Mouse (Mus musculus) midbrain, embryonic 10.5 days (tissue): ENCODE measurements around the gene Scd2. TPM values are rescaled to one million over a fixed set of nuclear protein-coding genes. Genes with fewer than 3 reads are reported as not detected.
A peak's percentile ranks its signal among the peaks of the same experiment; 100 is the strongest.
"Not testable (repeated sequence)": the region's sequence is repeated elsewhere in the genome, so short reads cannot be mapped to it uniquely, and the experiment has no call there.

ENCODE experiments used
- DNase-seq: peaks from one replicate; pipeline ENCODE4 v3.0.0-alpha.2; 2017; ENCODE audit warnings: low spot score
- H3K27ac ChIP-seq: fragments of 300-500 bp; sonication (generic); replicated peaks from 2 replicates; pipeline ENCODE4 v1.5.1; 2016; ENCODE audit warnings: mild to moderate bottlenecking
- H3K27me3 ChIP-seq: fragments of 300-500 bp; sonication (generic); 2 replicates; pipeline ENCODE4 v1.6.1; 2016; ENCODE audit warnings: low read depth, mild to moderate bottlenecking; ENCODE audit not compliant: poor library complexity, severe bottlenecking
- H3K36me3 ChIP-seq: fragments of 300-500 bp; sonication (generic); 2 replicates; pipeline ENCODE4 v1.6.1; 2016; ENCODE audit warnings: mild to moderate bottlenecking, moderate library complexity
- H3K4me1 ChIP-seq: fragments of 300-500 bp; sonication (generic); 2 replicates; pipeline ENCODE4 v1.6.1; 2016
- H3K4me3 ChIP-seq: fragments of 300-500 bp; sonication (generic); 2 replicates; pipeline ENCODE4 v1.5.1; 2016; ENCODE audit warnings: mild to moderate bottlenecking, moderate library complexity
- H3K9me3 ChIP-seq: fragments of 300-500 bp; sonication (generic); replicated peaks from 2 replicates; pipeline ENCODE4 v1.6.1; 2016; ENCODE audit warnings: mild to moderate bottlenecking
- WGBS: fragments of 180-500 bp; shearing (Covaris S2); methylation state at CpG from one replicate; pipeline ENCODE4 v1.1.7; 2016; 5-methylcytosine and 5-hydroxymethylcytosine counted together
- polyA plus RNA-seq: library from polyadenylated mRNA; unstranded; fragments of >200 nt; fragmentation: Nextera tagmentation; extraction: Ambion mirVana; gene quantifications from 2 replicates; pipeline ENCODE4 v1.2.1, GENCODE M21; 2016

The Scd2 gene
- polyA plus RNA-seq, 1 experiment from 2014 or later = 326 TPM

DNA sequence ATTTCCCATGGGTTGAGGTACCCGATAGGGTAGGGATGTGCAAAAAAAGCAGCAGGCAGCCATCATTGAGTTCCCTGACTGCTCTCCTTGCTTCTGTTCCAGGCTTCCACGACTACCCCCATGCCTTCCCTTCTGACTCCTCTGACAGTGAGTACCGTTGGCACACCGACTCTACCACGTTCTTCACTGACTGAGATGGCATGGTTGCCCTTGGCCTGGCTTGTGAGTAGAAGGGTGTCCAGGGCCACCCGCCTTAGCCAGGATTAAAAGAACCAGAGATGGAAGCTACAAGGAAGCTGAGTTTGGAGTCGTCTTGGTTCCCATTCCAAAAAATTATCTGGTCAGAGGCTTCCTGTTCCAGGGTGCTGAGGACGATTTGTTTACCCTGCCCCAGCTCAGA, 15.5 kb upstream of the Scd2 start:
- no peak for DNase-seq
- 91% methylated on average over 8 of the region's 8 CpGs for WGBS
- Histone ChIP-seq H3K9me3 (no peaks in the 10 kb centered on the region), H3K36me3 (no peaks in the 10 kb centered on the region), H3K27me3 (no peaks in the 10 kb centered on the region), H3K4me3 (no peak overlapping the region), H3K4me1 (peaks cover 51% of the 10 kb centered on the region), H3K27ac (no peak overlapping the region)

DNA sequence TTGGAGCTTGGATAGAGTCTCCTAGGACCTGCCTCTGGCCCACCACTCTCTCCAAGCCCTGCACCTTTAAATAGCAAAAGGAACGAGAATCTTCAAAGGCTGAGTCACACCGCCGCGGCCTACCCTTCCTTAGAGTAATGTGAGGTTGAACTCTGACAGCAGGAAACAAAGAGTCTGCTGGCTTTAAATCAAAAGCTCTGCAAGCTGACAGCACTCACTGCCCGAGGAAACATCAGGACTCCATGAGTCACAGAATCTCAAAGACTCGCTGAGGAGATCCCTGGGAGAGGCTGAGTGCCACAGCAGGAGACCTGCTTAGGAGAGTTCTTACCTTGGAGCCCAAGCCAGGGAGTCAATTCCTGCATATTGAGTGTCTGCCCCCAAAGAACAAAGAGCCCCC, 12.7 kb upstream of the Scd2 start:
- Histone ChIP-seq H3K4me3 (no peak overlapping the region), H3K9me3 (no peaks in the 10 kb centered on the region), H3K27ac (peak overlapping the region; percentile 76), H3K36me3 (no peaks in the 10 kb centered on the region), H3K4me1 (peaks cover 77% of the 10 kb centered on the region), H3K27me3 (no peaks in the 10 kb centered on the region)
- DNase-seq = peak; percentile 39
- WGBS = 6% methylated on average over 6 of the region's 6 CpGs

DNA sequence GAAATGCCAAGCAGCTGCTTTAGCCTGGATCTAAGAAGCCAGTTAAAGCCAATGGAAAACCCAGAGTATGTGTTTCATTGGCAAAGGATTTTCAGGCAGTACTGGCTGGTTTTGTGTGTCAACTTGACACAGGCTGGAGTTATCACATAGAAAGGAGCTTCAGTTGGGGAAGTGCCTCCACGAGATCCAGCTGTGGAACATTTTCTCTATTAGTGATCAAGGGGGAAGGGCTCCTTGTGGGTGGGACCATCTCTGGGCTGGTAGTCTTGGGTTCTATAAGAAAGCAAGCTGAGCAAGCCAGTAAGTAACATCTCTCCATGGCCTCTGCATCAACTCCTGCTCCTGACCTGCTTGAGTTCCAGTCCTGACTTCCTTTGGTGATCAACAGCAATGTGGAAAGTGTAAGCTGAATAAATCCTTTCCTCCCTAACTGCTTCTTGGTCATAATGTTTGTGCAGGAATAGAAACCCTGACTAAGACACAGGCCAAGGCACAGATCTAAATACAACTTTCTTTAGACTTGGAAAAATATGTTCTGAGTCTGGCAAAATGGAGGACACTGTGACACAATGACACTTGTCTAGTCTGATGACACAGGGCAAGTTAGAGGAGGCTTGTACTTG, 11.5 kb upstream of the Scd2 start:
- not testable (repeated sequence) for H3K4me3 ChIP-seq, H3K36me3 ChIP-seq, H3K9me3 ChIP-seq, DNase-seq, H3K27me3 ChIP-seq
- WGBS = 67% methylated on average over 1 of the region's 1 CpGs
- peak overlapping the region; percentile 95 for H3K27ac ChIP-seq
- peaks cover 76% of the 10 kb centered on the region for H3K4me1 ChIP-seq

DNA sequence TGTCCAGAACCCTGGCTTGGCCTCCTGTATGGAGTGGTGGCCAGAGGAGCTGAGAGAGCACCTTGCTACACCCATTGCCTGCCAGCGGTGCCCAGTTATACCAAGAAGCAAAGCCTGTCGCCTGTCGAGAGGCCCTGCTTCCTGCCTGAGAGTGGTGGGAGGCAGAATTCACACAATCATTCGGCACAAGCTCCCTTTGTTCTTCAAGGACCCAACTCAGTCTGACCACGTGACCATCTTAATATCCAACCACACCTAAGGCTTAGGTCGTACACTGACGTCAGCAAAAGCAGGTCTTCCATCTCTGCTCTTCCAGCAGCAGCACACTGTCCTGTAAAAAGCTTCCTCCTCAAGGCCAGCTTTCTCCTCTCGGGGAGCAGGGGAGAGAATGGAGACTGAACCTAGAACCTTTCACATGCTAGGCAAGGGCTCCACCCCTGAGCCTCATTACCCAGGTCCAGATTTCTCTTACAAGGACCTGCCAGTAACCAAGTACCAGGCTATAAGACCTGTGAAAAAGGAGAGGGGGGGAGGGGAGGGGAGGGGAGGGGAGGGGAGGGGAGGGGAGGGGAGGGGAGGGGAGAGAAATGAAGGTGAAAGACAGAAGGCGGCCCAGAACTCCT, 10.8 kb upstream of the Scd2 start:
- 50% methylated on average over 9 of the region's 9 CpGs for WGBS
- peaks cover 73% of the 10 kb centered on the region for H3K4me1 ChIP-seq

DNA sequence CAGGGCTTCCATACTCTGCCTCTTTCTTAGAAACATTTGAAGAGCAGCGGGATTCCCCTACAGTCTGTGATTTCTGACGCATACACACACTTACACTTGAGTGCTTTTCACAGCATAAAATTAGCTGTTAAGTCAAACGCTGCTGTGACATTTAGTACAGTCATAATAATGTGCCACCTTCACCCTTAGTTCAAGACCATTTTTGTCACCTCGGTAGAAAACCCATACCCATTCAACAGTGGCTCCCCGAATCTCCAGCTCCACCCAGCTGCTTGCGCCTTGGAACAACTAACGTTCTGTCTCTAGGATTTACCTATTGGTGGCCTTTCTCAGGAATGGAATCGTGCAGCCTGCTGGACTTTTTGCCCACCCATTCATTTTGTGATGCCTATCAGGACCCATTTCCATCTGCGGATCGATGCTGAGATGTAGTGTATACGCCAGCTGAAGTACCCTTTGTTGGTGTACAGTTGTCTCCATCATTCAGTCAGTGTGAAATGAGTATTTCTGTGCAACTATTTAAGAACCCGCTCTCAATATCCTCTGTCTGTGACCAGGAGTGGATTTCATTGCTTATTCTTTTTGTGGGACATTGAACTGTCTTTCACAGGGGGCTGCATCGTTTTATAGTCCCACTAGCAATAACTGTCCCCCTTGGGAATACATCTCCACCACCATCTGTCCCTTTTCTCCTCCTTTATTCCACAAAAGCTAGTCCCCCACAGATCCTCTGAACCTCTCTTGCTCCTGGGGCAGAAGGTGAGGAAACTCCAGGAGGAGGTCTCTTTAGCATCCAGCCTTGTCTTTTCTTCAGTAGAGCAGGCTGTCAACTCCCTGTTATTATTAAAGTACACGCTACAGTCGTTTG, 10.1 kb upstream of the Scd2 start:
- Histone ChIP-seq H3K4me1 (peaks cover 69% of the 10 kb centered on the region), H3K27me3 (no peaks in the 10 kb centered on the region), H3K27ac (peak overlapping the region; percentile 95), H3K9me3 (no peaks in the 10 kb centered on the region), H3K4me3 (peak overlapping the region; percentile 61), H3K36me3 (no peaks in the 10 kb centered on the region)
- DNase-seq = no peak
- 40% methylated on average over 15 of the region's 15 CpGs for WGBS

More for the DNA sequence above, 10.8 kb upstream of the Scd2 start:
- H3K36me3 ChIP-seq = no peaks in the 10 kb centered on the region
- DNase-seq = no peak
- peak overlapping the region; percentile 18; the same call in 1 of the 2 replicates for H3K4me3 ChIP-seq
- no peaks in the 10 kb centered on the region for H3K27me3 ChIP-seq
- H3K9me3 ChIP-seq = no peaks in the 10 kb centered on the region
- peak overlapping the region; percentile 95 for H3K27ac ChIP-seq

DNA sequence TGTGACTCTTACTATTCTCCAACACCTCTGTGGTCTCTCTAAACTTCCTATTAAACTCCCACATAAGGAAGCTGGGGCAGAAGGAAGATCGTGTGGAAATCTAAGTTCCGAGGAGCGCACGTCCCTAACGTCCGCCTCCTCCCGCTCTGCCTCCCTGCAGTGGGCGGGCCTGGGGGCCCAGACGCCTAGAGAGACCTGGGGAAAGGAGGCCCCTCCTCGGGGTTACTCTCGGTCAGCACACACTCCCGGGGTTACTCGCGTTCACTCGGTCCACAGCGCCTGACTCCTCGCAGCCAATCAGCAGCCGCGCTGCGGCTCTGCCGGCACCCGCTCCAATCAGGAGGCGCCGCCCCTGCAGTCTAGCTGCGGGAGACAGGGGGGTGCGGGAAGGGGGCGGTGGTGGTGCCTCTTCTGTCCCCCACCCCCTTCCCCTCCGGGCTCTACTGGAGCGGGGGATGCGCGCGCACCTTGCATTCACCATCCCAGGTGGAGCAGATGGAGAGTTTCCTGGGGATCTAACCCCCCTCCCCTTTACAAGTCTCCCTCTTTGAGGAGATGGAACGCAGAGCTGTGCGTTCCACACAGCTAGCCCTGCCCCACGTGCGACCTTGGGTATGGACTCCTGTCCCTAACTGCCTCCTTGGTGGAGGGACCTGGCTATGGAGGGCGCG, 9.3 kb upstream of the Scd2 start:
- under 1% methylated on average over 38 of the region's 38 CpGs for WGBS
- no peaks in the 10 kb centered on the region for H3K36me3 ChIP-seq
- peak overlapping the region; percentile 95 for H3K27ac ChIP-seq
- H3K4me3 ChIP-seq = peak overlapping the region; percentile 61
- no peaks in the 10 kb centered on the region for H3K9me3 ChIP-seq
- no peaks in the 10 kb centered on the region for H3K27me3 ChIP-seq
- DNase-seq = peak; percentile 98
- peaks cover 66% of the 10 kb centered on the region for H3K4me1 ChIP-seq

DNA sequence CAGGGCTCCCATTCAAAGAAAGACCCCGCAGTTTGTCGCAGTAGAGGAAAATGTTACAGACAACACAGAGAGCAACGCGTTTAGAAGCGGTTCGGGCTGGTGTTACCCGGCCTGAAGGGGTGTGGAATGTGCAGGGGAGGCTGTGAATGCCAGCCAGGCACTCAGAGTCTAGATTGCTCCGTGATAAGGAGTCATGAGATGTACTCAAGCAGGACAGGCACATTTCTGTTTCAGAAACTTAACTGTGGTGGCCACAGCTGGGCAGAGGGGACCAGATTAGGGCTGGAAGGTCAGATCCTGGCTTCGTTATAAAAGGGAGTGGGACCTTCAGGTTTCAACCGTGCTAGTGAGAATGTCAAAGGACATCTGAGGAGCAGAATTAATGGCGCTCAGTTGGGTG, 8.8 kb upstream of the Scd2 start:
- H3K4me1 ChIP-seq = peaks cover 62% of the 10 kb centered on the region
- WGBS = 2% methylated on average over 11 of the region's 11 CpGs
- DNase-seq = no peak
- peak overlapping the region; percentile 61 for H3K4me3 ChIP-seq
- no peaks in the 10 kb centered on the region for H3K36me3 ChIP-seq
- peak overlapping the region; percentile 95 for H3K27ac ChIP-seq
- no peaks in the 10 kb centered on the region for H3K9me3 ChIP-seq
- no peaks in the 10 kb centered on the region for H3K27me3 ChIP-seq

DNA sequence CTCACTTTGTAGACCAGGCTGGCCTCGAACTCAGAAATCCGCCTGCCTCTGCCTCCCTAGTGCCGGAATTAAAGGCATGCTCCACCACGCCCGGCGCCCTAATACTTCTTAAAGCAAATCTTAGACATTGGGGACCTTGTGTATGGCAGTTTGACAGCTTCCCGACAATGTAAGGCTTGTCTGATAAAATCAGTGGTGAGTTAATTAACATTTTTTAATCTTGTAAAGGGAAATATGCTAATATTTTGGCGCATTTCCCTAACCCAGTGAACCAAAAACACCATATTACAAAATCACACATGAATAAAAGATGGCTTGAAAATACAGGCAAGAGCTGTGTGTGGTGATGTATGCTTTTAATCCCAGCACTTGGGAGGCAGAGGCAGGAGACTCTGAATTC, 7.9 kb upstream of the Scd2 start:
- Histone ChIP-seq H3K36me3 (no peaks in the 10 kb centered on the region), H3K4me1 (peaks cover 58% of the 10 kb centered on the region), H3K9me3 (no peaks in the 10 kb centered on the region), H3K27ac (peak overlapping the region; percentile 55; the same call in 1 of the 2 replicates), H3K27me3 (no peaks in the 10 kb centered on the region), H3K4me3 (no peak overlapping the region)
- 93% methylated on average over 8 of the region's 8 CpGs for WGBS
- DNase-seq = no peak

DNA sequence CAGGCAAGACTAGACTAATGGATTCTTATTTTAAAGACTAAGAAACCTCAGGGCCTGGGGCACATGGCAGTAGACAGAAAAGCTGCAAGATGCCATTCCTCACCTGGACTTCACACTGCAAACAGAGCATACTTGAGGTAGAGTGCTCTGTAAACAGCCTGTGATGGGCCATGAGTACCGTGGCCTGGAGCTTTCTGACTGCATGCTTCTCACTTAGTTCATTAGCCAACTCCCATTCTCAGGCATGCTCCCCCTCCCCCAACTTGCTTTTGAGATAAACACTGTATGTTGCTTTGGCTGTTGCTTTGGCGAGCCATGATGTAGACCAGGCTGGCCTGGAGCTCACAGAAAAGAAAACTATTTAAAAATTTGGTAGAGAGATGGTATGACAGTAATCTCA, 7.4 kb upstream of the Scd2 start:
- H3K9me3 ChIP-seq = no peaks in the 10 kb centered on the region
- peak overlapping the region; percentile 55 for H3K27ac ChIP-seq
- 68% methylated on average over 2 of the region's 2 CpGs for WGBS
- no peaks in the 10 kb centered on the region for H3K27me3 ChIP-seq
- H3K4me3 ChIP-seq = no peak overlapping the region
- no peak for DNase-seq
- H3K36me3 ChIP-seq = no peaks in the 10 kb centered on the region
- H3K4me1 ChIP-seq = peaks cover 54% of the 10 kb centered on the region

DNA sequence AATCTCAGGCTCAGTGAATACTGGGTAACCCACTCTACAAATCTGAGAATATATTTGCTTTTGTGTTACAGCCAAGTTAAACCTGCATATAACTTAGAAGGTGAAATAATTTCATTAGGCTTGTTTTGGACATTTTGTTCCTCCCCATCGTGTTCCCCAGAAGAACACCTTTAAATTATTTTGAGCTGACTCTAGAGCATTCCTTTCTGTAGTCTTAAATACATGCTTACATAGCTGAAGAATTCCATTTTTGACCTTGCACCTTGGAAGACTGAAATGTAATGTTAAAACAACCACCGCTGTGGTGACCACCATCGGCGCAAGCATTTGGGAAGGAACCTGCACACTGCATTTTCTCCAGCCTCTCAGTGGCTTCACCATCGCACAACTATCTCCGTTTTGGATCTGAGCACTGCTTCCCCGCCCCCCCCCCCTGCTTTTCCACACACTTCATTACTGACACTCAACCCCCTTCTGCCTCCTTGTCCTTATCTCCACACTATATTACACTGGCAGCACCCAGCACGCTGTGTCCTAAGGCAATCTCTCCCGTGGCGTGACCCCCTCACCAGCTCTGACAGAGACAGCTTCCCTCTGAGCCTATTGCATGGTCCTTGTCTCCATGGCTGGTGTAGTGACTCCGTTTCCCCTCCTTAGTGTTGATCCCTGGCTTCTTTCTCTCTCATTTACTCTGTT, 5.9 kb upstream of the Scd2 start:
- DNase-seq = no peak
- Histone ChIP-seq H3K4me3 (no peak overlapping the region), H3K9me3 (no peaks in the 10 kb centered on the region), H3K27me3 (no peaks in the 10 kb centered on the region), H3K4me1 (peaks cover 54% of the 10 kb centered on the region), H3K27ac (no peak overlapping the region), H3K36me3 (no peaks in the 10 kb centered on the region)
- 82% methylated on average over 11 of the region's 11 CpGs for WGBS

DNA sequence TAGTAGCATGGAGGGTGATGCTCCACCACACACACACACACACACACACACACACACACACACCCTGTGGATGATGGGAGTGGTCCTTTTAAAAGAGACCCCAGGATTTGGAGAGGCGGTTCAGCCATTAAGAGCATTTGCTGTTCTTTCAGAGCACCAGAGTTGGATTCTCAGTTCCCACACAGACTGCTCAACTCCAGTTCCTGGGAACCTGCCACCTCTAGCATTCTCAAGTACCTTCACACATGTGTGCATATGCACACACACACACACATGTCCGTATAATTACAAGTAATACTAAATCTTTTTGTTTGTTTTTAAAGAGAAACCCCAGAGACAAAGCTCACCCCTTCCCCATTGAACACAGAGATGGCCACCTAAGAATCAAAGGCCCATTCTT, 1.4 kb upstream of the Scd2 start:
- no peaks in the 10 kb centered on the region for H3K27me3 ChIP-seq
- peak overlapping the region; percentile 98 for H3K27ac ChIP-seq
- H3K9me3 ChIP-seq = no peaks in the 10 kb centered on the region
- DNase-seq = no peak
- 89% methylated on average over 2 of the region's 2 CpGs for WGBS
- H3K4me3 ChIP-seq = peak overlapping the region; percentile 86; the same call in 1 of the 2 replicates
- peaks cover 24% of the 10 kb centered on the region for H3K36me3 ChIP-seq
- H3K4me1 ChIP-seq = peaks cover 52% of the 10 kb centered on the region

DNA sequence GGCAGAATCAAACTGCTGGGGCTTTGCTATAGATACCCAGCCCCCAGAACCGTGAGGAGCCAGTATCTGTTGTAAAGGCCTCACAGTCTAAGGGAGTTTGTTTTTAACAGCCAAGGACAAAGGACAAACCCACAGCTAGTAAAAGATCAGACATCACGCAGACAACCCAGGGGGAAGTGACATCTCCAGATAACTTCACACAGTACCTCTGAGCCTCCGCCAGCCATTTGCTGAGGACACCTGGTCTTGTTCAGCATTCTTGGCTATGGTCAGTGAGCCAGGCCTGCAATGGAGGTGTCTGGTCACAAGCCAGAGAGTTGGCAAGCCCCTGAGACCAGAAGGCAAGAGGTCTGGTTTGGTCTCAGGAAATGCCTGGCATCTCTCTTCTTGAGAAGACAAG, 991 bp upstream of the Scd2 start:
- Histone ChIP-seq H3K4me1 (peaks cover 56% of the 10 kb centered on the region), H3K27ac (peak overlapping the region; percentile 98), H3K4me3 (peak overlapping the region; percentile 86), H3K27me3 (no peaks in the 10 kb centered on the region), H3K9me3 (no peaks in the 10 kb centered on the region), H3K36me3 (peaks cover 28% of the 10 kb centered on the region)
- no peak for DNase-seq
- 70% methylated on average over 3 of the region's 3 CpGs for WGBS
